Mouse (Mus musculus) bone marrow, adult 2 months (tissue): ENCODE measurements around the gene Zfp692.

Experiments used
- CTCF ChIP-seq: fragments of 200-500 bp; IDR thresholded peaks from 2 replicates; pipeline ENCODE4 v1.5.1; 2011; ENCODE audit warnings: low read length, control low read depth; ENCODE audit not compliant: control insufficient read depth, insufficient read depth
- POLR2A ChIP-seq: fragments of 200-500 bp; IDR thresholded peaks from 2 replicates; pipeline ENCODE4 v1.6.1; 2011; ENCODE audit warnings: low read depth, mild to moderate bottlenecking, control low read depth, low read length, borderline replicate concordance; ENCODE audit not compliant: control insufficient read depth

- no peak for TF ChIP-seq POLR2A
- TF ChIP-seq CTCF = no peak
Observed at GRCm38 (mm10) chr11:58260156-58260555, 46.7 kb upstream of the Zfp692 start.
